Mouse (Mus musculus): ENCODE measurements around the gene Tenm3. TPM values are rescaled to one million over a fixed set of nuclear protein-coding genes. Genes with fewer than 3 reads are reported as not detected.

The Tenm3 gene
- polyA plus RNA-seq, 2 experiments = 2.2 to 3.1 TPM

DNA sequence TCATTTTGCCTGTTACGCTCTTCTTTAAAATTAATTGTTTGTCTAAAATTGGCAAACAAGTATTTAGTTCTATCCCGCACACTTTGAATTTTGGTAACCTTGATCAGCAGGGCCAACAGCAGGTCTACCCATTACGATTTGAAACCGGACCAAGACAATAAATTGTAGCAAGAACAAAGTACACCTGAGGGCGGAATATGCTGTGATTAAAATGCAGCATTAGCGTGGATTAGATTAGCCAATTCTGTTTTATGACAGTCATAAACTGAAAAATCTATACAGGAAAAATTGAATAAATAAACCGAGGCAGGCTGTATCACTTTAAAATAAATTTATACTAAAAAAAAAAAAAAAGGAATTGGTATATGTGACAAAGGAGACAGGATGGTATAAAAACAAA, 193.9 kb downstream of the Tenm3 start:
- no peaks in the 10 kb centered on the region for H3K36me3 ChIP-seq (replicated peaks; ENCODE audit: control insufficient read depth, insufficient read depth, low read depth)
- no peak overlapping the region for H3K27ac ChIP-seq
- H3K4me2 ChIP-seq (ENCODE audit: low read depth) = no peak overlapping the region
- DNase-seq (ENCODE audit: low read depth in 3 of 3, low spot score in 3 of 3) (no peak), ATAC-seq (ENCODE audit: insufficient read depth) (no peak)
- H3K9ac ChIP-seq (replicated peaks) = no peak overlapping the region
- no peaks in the 10 kb centered on the region for H3K9me3 ChIP-seq (ENCODE audit: control insufficient read depth, low read length)
- no peak overlapping the region for H3K4me3 ChIP-seq (ENCODE audit: insufficient read depth in 1 of 2, low read depth in 2 of 2, low read length in 2 of 2)
- TF ChIP-seq EP300 (IDR thresholded peaks at IDR 0.05; ENCODE audit: low read depth) = no peak
- no peak for TF ChIP-seq CTCF (IDR thresholded peaks at IDR 0.05; ENCODE audit: low read depth)
- H3K4me1 ChIP-seq (replicated peaks; ENCODE audit: control insufficient read depth in 2 of 2, insufficient read depth in 2 of 2, low read length in 1 of 2) = no peaks in the 10 kb centered on the region
- 76% methylated on average over 7 of the region's 7 CpGs for WGBS (ENCODE audit: insufficient replicate concordance)
- no peaks in the 10 kb centered on the region for H3K27me3 ChIP-seq (ENCODE audit: control insufficient read depth, insufficient read depth, low read length)

DNA sequence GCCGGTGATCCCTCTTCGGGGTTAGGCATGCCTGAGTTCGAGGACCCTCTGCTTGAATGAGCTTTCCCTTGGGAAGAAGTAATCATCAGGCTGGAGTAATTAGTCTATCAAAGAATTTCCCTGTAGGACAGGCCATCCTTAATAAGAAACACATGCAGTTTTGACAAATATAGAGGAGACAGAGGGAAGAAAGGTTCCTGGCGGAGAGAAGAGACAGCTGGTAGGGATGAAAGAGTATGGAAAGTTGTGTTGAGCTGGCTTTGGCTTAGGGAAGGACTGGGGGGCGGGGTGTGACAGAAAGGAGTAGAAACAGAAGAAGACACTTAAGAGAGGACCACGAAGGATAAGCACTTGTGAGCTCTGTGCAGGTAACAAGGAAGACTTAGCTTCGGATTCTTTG, 194.3 kb downstream of the Tenm3 start:
- no peaks in the 10 kb centered on the region for H3K4me1 ChIP-seq (replicated peaks; ENCODE audit: control insufficient read depth in 2 of 2, insufficient read depth in 2 of 2, low read length in 1 of 2)
- no peaks in the 10 kb centered on the region for H3K27me3 ChIP-seq (ENCODE audit: control insufficient read depth, insufficient read depth, low read length)
- DNase-seq (ENCODE audit: low read depth in 3 of 3, low spot score in 3 of 3) (no peak), ATAC-seq (ENCODE audit: insufficient read depth) (no peak)
- no peaks in the 10 kb centered on the region for H3K36me3 ChIP-seq (replicated peaks; ENCODE audit: control insufficient read depth, insufficient read depth, low read depth)
- WGBS (ENCODE audit: insufficient replicate concordance) = 65% methylated on average over 7 of the region's 7 CpGs
- TF ChIP-seq CTCF (IDR thresholded peaks at IDR 0.05; ENCODE audit: low read depth) = no peak
- TF ChIP-seq EP300 (IDR thresholded peaks at IDR 0.05; ENCODE audit: low read depth) = no peak
- H3K9me3 ChIP-seq (ENCODE audit: control insufficient read depth, low read length) = no peaks in the 10 kb centered on the region
- H3K4me2 ChIP-seq (ENCODE audit: low read depth) = no peak overlapping the region
- no peak overlapping the region for H3K9ac ChIP-seq (replicated peaks)
- H3K4me3 ChIP-seq (ENCODE audit: insufficient read depth in 1 of 2, low read depth in 2 of 2, low read length in 2 of 2) = no peak overlapping the region
- no peak overlapping the region for H3K27ac ChIP-seq

DNA sequence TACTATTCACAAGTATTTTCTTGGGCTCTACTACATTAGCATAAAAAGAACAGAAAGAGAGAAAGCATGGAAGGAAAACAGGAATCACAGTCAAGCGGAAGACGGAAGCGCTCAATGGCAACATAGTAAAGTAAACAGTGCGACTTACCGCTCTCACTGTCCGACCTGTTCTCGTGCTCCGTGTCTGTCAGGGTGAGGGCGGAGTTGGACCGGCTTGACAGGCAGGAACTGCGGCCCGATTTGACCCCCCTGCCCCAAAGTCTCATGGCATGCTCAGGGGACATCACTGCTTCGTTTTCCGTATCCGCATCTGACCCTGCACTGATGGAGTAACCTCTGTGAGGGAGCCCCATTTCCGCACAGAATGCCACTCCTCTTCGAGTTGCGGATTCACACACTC, 197.6 kb downstream of the Tenm3 start:
- TF ChIP-seq EP300 (IDR thresholded peaks at IDR 0.05; ENCODE audit: low read depth) (no peak), CTCF (IDR thresholded peaks at IDR 0.05; ENCODE audit: low read depth) (no peak)
- Histone ChIP-seq H3K9me3 (ENCODE audit: control insufficient read depth, low read length) (no peaks in the 10 kb centered on the region; the same call in 1 of the 2 replicates), H3K36me3 (replicated peaks; ENCODE audit: control insufficient read depth, insufficient read depth, low read depth) (no peaks in the 10 kb centered on the region), H3K27ac (no peak overlapping the region), H3K9ac (replicated peaks) (no peak overlapping the region), H3K4me2 (ENCODE audit: low read depth) (no peak overlapping the region), H3K4me1 (replicated peaks; ENCODE audit: control insufficient read depth in 2 of 2, insufficient read depth in 2 of 2, low read length in 1 of 2) (no peaks in the 10 kb centered on the region), H3K27me3 (ENCODE audit: control insufficient read depth, insufficient read depth, low read length) (no peaks in the 10 kb centered on the region), H3K4me3 (ENCODE audit: insufficient read depth in 1 of 2, low read depth in 2 of 2, low read length in 2 of 2) (no peak overlapping the region)
- ATAC-seq (ENCODE audit: insufficient read depth) (no peak), DNase-seq (ENCODE audit: low read depth in 3 of 3, low spot score in 3 of 3) (no peak)
- 67% methylated on average over 18 of the region's 18 CpGs for WGBS (ENCODE audit: insufficient replicate concordance)

- Histone ChIP-seq H3K4me3 (ENCODE audit: insufficient read depth in 1 of 2, low read depth in 2 of 2, low read length in 2 of 2) (no peak overlapping the region), H3K36me3 (replicated peaks; ENCODE audit: control insufficient read depth, insufficient read depth, low read depth) (no peaks in the 10 kb centered on the region), H3K4me2 (ENCODE audit: low read depth) (no peak overlapping the region), H3K9me3 (ENCODE audit: control insufficient read depth, low read length) (no peaks in the 10 kb centered on the region), H3K9ac (replicated peaks) (no peak overlapping the region), H3K27ac (no peak overlapping the region), H3K27me3 (ENCODE audit: control insufficient read depth, insufficient read depth, low read length) (no peaks in the 10 kb centered on the region), H3K4me1 (replicated peaks; ENCODE audit: control insufficient read depth in 2 of 2, insufficient read depth in 2 of 2, low read length in 1 of 2) (no peaks in the 10 kb centered on the region)
- DNase-seq (ENCODE audit: low read depth in 3 of 3, low spot score in 3 of 3) = no peak
- WGBS (ENCODE audit: insufficient replicate concordance) = 61% methylated on average over 4 of the region's 4 CpGs
- no peak for TF ChIP-seq EP300 (IDR thresholded peaks at IDR 0.05; ENCODE audit: low read depth)
- TF ChIP-seq CTCF (IDR thresholded peaks at IDR 0.05; ENCODE audit: low read depth) = no peak
- ATAC-seq (ENCODE audit: insufficient read depth) = no peak
These were observed 205.6 kb downstream of the Tenm3 start for GRCm38 (mm10) chr8:48638129-48638528.

DNA sequence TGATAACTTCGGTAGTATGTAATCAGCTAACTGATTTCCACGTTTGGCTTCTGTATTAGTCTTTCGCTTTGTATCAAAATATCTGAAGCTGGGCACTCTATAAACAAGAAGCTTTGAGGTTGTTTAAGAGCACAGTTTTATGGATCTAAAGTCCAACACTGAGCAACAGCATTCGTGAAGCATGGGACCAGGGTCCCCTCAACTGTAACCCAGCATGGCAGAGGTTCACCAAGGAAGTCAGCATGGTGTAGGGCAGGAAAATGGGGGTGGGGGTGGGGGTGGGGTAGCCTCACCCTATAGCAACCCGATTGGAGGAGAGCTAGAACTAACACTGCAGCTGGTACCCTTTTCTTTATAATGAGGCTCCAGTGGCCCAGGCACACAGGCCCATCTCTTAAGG, 206.8 kb downstream of the Tenm3 start:
- no peak for ATAC-seq (ENCODE audit: insufficient read depth)
- Histone ChIP-seq H3K9me3 (ENCODE audit: control insufficient read depth, low read length) (no peaks in the 10 kb centered on the region), H3K9ac (replicated peaks) (no peak overlapping the region), H3K4me2 (ENCODE audit: low read depth) (no peak overlapping the region), H3K27ac (no peak overlapping the region), H3K36me3 (replicated peaks; ENCODE audit: control insufficient read depth, insufficient read depth, low read depth) (no peaks in the 10 kb centered on the region), H3K4me1 (replicated peaks; ENCODE audit: control insufficient read depth in 2 of 2, insufficient read depth in 2 of 2, low read length in 1 of 2) (no peaks in the 10 kb centered on the region), H3K27me3 (ENCODE audit: control insufficient read depth, insufficient read depth, low read length) (no peaks in the 10 kb centered on the region), H3K4me3 (ENCODE audit: insufficient read depth in 1 of 2, low read depth in 2 of 2, low read length in 2 of 2) (no peak overlapping the region)
- DNase-seq (ENCODE audit: low read depth in 3 of 3, low spot score in 3 of 3) = no peak
- TF ChIP-seq CTCF (IDR thresholded peaks at IDR 0.05; ENCODE audit: low read depth) (no peak), EP300 (IDR thresholded peaks at IDR 0.05; ENCODE audit: low read depth) (no peak)
- 57% methylated on average over 5 of the region's 5 CpGs for WGBS (ENCODE audit: insufficient replicate concordance)
